Mouse (Mus musculus) frontal cortex, adult 2 months (tissue): Measurements from ENCODE around the gene Vars. TPM values are rescaled to one million over a fixed set of nuclear protein-coding genes. Genes with fewer than 3 reads are reported as not detected.
"Not testable (repeated sequence)": the region's sequence is repeated elsewhere in the genome, so short reads cannot be mapped to it uniquely, and the experiment has no call there.

Source experiments
- DNase-seq, 2 experiments: peaks; one replicate each; pipeline ENCODE4 v3.0.0; 2022; ENCODE audit warnings: low spot score in 1 of 2; ENCODE audit errors: extremely low spot score in 1 of 2
- polyA plus RNA-seq: library from polyadenylated mRNA; depleted of rRNA; stranded (reverse); fragments of >200 nt; gene quantifications from 2 replicates; pipeline ENCODE4 v1.2.3, GENCODE M21; 2012

Gene Vars
- polyA plus RNA-seq, 1 experiment, result 55.1 TPM

- no peak for DNase-seq
These were observed 21.2 kb downstream of the Vars start for GRCm38 (mm10) chr17:35021842-35022477.

GRCm38 (mm10) chr17:35022541-35023060 is 21.8 kb downstream of the Vars start:
- DNase-seq, result no peak

- DNase-seq, result no peak
These were observed 22.4 kb downstream of the Vars start for GRCm38 (mm10) chr17:35023221-35023620.

GRCm38 (mm10) chr17:35023756-35024155 is 23.0 kb downstream of the Vars start:
- no peak for DNase-seq

GRCm38 (mm10) chr17:35024261-35024660 is 23.5 kb downstream of the Vars start:
- no peak for DNase-seq

GRCm38 (mm10) chr17:35024691-35025488 is 24.1 kb downstream of the Vars start:
- DNase-seq, result no peak

GRCm38 (mm10) chr17:35026206-35026605 is 25.4 kb downstream of the Vars start:
- DNase-seq, result no peak

GRCm38 (mm10) chr17:35027277-35028068 is 26.7 kb downstream of the Vars start, which contains the start of gene Sapcd1:
Gene Sapcd1, minus strand, starts transcription at chr17:35028016.
- DNase-seq, result no peak

GRCm38 (mm10) chr17:35028315-35028714 is 27.5 kb downstream of the Vars start:
- DNase-seq, result no peak

GRCm38 (mm10) chr17:35029691-35030532 is 29.1 kb downstream of the Vars start:
- no peak for DNase-seq

- no peak for DNase-seq
These were observed 30.5 kb downstream of the Vars start for GRCm38 (mm10) chr17:35031272-35031671.

- no peak for DNase-seq
These were observed 31.1 kb downstream of the Vars start for GRCm38 (mm10) chr17:35031880-35032279.

- DNase-seq, result no peak
These were observed 31.6 kb downstream of the Vars start for GRCm38 (mm10) chr17:35032323-35032870.

- DNase-seq, result not testable (repeated sequence)
These were observed 32.9 kb downstream of the Vars start for GRCm38 (mm10) chr17:35033703-35034102.

GRCm38 (mm10) chr17:35034896-35035295 is 34.1 kb downstream of the Vars start:
- DNase-seq, result no peak

- peak; percentile 37 to 56 for DNase-seq
These were observed 38.5 kb downstream of the Vars start for GRCm38 (mm10) chr17:35039121-35039873.

GRCm38 (mm10) chr17:35043794-35044193 is 43.0 kb downstream of the Vars start:
- DNase-seq, result no peak

GRCm38 (mm10) chr17:35044904-35045806 is 44.4 kb downstream of the Vars start:
- no peak for DNase-seq
